Mouse (Mus musculus) kidney, adult 9 months (tissue): ENCODE data around the gene Dnase1.
A peak's percentile ranks its signal among the peaks of the same experiment; 100 is the strongest.
"Not testable (repeated sequence)": the region's sequence is repeated elsewhere in the genome, so short reads cannot be mapped to it uniquely, and the experiment has no call there.

Experiments used
- DNase-seq: peaks from one replicate; pipeline ENCODE4 v3.0.0; 2022

The Dnase1 gene

GRCm38 (mm10) chr16:4045524-4045923 lies 8.8 kb downstream of the Dnase1 start:
- DNase-seq, result peak; percentile 44

DNA sequence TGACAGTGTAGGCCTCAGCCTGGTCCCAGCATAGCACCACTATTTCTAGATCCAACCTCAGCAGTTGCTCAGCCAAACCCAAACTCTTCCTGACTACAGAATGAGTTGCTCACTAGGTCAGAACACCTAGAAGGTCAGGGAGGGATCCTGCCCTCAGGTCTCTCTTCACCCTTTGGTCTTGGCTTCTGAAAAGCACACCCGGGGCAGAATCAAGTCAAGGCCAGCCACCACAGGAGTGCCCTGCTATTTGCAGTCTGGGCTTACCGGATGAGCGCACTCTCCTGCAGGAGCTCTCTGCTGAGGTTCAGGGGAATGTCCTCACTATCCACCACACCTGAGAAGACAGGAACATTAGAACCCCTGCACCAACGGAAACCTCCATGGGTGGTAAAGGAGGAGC lies 15.9 kb downstream of the Dnase1 start:
- DNase-seq, result peak; percentile 62

DNA sequence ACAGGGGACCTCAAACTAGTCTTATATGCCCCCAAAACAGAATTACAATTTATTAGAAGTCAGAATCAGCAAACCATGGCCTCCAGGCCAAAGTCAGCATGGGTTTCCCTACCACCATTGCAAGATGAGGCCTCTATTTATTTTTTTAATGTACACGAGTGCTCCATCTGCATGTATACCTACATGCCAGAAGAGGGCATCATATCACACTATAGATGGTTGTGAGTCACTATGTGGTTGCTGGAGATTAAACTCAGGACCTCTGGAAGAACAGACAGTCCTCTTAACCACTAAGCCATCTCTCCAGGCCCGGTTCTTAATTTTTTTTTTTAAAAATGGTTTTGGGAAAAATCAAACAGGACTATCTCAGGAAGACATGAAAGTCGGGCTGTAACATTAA lies 17.1 kb downstream of the Dnase1 start:
- no peak for DNase-seq

- no peak for DNase-seq
Measured at GRCm38 (mm10) chr16:4064945-4065344, 28.2 kb downstream of the Dnase1 start.

DNA sequence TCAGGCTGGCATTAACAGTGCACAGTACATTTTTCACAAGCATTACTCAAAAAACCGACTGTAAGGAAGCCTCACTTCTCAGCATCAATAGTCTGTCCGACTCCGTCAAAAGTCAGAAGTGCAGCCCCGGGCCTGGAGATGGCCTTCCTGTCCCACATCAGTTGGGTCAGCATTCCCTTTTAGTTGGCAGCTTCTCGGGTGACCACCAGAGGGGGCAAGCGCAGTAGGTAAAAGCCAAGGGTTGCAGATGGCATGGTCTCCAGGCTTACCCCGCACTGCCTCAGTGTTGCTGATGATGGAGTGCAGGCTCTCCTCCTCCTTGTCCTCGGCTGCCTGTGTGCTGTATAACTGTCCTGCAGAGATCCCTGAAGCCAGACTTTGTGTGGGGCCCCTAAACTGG lies 31.8 kb downstream of the Dnase1 start:
- peak; percentile 63 for DNase-seq

GRCm38 (mm10) chr16:4074297-4074696 lies 37.6 kb downstream of the Dnase1 start:
- DNase-seq, result no peak

GRCm38 (mm10) chr16:4074836-4075235 lies 38.1 kb downstream of the Dnase1 start:
- DNase-seq, result no peak

- DNase-seq, result peak; percentile 95
Measured at GRCm38 (mm10) chr16:4077384-4078061, 40.8 kb downstream of the Dnase1 start, which contains the start of gene Trap1. TSS of gene Trap1 (minus strand) at chr16:4077827.

GRCm38 (mm10) chr16:4078302-4078701 lies 41.6 kb downstream of the Dnase1 start:
- DNase-seq, result peak; percentile 24

DNA sequence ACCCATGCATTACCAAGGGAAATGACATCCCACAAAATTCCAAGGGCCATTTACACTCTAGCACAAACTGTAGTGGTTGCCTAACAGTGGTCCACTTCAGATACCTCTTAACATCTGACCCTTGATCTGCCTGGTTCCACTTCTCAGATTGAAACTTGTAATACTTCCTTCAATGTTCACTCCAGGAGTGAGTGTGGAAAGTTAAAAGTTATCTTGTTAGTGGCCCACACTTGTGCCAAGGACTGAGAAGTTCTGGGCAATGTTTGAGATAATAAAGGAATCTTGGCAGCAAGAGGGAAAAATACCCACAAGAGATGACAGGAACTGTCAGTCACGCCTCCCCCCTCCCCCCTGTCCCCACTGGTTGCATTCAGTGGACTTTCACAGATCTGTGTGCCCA lies 42.9 kb downstream of the Dnase1 start:
- no peak for DNase-seq

DNA sequence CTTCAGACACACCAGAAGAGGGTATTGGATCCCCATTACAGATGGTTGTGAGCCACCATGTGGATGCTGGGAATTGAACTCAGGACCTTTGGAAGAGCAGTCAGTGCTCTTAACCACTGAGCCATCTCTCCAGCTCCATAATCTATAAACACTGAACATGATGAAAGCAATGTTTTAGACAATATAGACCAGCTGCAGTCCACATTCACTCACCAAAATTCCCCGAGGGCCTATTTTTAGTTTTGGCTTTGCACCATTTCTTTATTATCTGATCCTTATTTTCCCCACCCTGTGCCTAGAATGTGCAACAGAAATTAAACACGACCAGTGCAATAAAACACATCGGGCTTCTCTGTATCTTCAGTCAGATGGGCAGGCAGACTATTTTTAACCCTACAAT lies 43.7 kb downstream of the Dnase1 start:
- DNase-seq, result not testable (repeated sequence)

DNA sequence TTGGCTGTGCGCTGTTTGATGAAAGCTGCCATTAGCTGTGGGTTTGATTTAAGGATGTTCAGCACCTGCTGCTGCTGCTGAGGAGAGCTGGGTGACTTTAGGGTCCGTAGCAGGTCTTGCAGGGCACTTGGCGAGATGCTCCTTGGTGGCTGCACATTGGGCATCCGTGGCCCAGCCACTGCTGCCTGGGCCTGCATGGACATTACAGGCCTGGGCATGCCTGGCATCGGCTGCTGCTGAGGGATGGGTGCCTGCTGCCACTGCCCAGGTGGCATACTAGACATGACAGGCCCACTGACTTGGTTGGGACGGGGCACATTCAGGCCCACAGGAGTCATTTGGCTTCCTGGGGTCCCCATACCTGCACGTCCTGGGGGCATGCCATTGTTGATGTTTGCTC lies 48.3 kb downstream of the Dnase1 start:
- DNase-seq, result no peak

- DNase-seq, result no peak
Measured at GRCm38 (mm10) chr16:4085851-4086387, 49.2 kb downstream of the Dnase1 start.

GRCm38 (mm10) chr16:4087214-4087913 lies 50.6 kb downstream of the Dnase1 start:
- DNase-seq, result no peak
